Mouse (Mus musculus): Measurements from ENCODE around the gene Nlk.

GRCm38 (mm10) chr11:78690547-78690946, 6.6 kb downstream of the Nlk start:
- TF ChIP-seq POLR2A (IDR thresholded peaks at IDR 0.05; ENCODE audit: low read depth, low read length), result no peak
- TF ChIP-seq CTCF (conservative IDR thresholded peaks at IDR 0.05 in 1 of 2, IDR thresholded peaks at IDR 0.05 in 1 of 2; ENCODE audit: low read depth in 2 of 2, low read length in 2 of 2), result no peak
- no peak for TF ChIP-seq ELF1 (IDR thresholded peaks at IDR 0.05; ENCODE audit: low read depth, low read length)
- no peak for TF ChIP-seq POLR2AphosphoS2 (IDR thresholded peaks at IDR 0.05; ENCODE audit: low read depth, low read length)
- TF ChIP-seq NELFE (IDR thresholded peaks at IDR 0.05; ENCODE audit: low read depth, low read length), result no peak
- no peak for TF ChIP-seq MAX (IDR thresholded peaks at IDR 0.05; ENCODE audit: low read length)
- no peak for TF ChIP-seq GABPA (IDR thresholded peaks at IDR 0.05; ENCODE audit: insufficient replicate concordance, low read depth, low read length)
- TF ChIP-seq HCFC1 (IDR thresholded peaks at IDR 0.05; ENCODE audit: low read depth, low read length), result no peak
- TF ChIP-seq USF1 (IDR thresholded peaks at IDR 0.05; ENCODE audit: low read depth, low read length), result no peak
